Mouse (Mus musculus) testis, adult 2 months (tissue): ENCODE measurements at regions not wholly inside any gene's neighbourhood (a gene's known extent, or its start where the extent isn't known, plus 50 kb on each side); places are given as distances from the start of the nearest gene placed in this dataset.

ENCODE experiments used
- CTCF ChIP-seq: fragments of 200-500 bp; IDR thresholded peaks from 2 replicates; pipeline ENCODE4 v1.5.1; 2012; ENCODE audit warnings: low read depth, mild to moderate bottlenecking, inconsistent platforms, low read length, moderate library complexity; ENCODE audit not compliant: control insufficient read depth, insufficient read depth, insufficient replicate concordance
- POLR2A ChIP-seq: fragments of 200-500 bp; IDR thresholded peaks from 2 replicates; pipeline ENCODE4 v1.6.1; 2012; ENCODE audit warnings: low read depth, mild to moderate bottlenecking, inconsistent platforms, low read length, moderate library complexity; ENCODE audit not compliant: control insufficient read depth

GRCm38 (mm10) chr11:17759224-17759623, 194.5 kb downstream of the Etaa1 start:
- TF ChIP-seq CTCF (no peak), POLR2A (no peak)
